Mouse (Mus musculus) left cerebral cortex, postnatal 4 days (tissue): ENCODE results near the gene Pnpla8. TPM values are rescaled to one million over a fixed set of nuclear protein-coding genes. Genes with fewer than 3 reads are reported as not detected.
A peak's percentile ranks its signal among the peaks of the same experiment; 100 is the strongest.
"Not testable (repeated sequence)": the region's sequence is repeated elsewhere in the genome, so short reads cannot be mapped to it uniquely, and the experiment has no call there.

Experiments
- DNase-seq: peaks from one replicate; pipeline ENCODE4 v3.0.0-alpha.2; 2022
- intact Hi-C: fragments of 180-260 bp; cut with DNase I; formaldehyde crosslinking; loops from one replicate; pipeline ENCODE4 v1.15.1; 2025
- total RNA-seq, 2 experiments: library from RNA; stranded (reverse); gene quantifications; 2 replicates each; pipeline ENCODE4 v1.2.3; 2021

Gene Pnpla8
- total RNA-seq: 100 to 1,000 TPM; 106 to 123 TPM

DNA sequence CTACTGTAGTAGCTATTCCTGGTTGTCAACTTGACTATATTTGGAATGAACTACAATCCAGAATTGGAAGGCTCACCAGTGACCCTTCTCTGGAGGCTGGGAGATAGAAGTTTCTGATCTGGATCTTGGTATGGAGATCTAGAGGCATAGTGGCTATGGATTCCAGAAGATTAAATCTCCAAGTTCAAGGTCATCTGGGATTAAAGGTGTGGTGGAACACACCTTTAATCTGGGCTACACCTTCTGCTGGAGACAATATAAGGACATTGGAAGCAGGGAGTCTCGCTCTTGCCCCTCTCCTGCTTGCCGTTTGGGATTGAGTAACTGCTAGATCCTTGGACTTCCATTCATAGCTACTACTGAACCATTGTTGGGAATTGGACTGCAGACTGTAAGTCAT, at the start of gene Pnpla8:
Gene Pnpla8, plus strand, starts transcription at position 301 of the 400 bp plus-strand sequence.
- intact Hi-C loops: not testable (repeated sequence)

DNA sequence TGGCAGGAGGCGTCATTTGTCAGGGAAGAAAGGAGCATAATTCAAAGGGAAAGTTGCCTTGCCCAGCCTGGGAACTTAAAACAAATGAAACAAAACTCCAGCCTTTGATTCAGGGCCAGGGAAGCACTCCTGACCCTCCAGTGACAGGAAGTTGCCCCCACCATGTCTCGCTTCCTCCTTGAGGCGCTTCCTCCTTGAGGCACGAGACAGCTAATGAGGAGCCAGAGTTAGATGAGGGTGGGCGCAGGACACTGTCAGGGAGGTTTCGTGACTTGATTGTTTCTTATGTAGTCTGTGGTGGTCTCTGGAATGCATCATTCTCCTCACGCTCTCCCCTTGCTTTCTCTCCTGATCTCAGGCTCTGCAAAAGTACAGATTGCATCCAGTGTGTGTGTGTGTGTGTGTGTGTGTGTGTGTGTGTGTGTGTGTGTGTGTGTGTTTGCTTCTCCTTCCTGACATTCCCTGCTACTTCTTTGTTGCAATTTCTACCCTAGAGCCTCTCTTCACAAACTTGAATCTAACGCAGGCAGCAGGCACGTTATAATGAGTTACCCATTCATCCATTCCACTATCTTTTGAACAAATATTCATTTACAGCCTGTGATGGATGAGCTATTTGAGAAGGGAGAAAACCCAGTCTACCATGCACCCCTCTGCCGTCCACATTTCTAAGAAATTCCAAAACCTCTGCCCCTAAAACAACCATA, 44.7 kb upstream of the Pnpla8 start:
- intact Hi-C loops: no loop called here
- DNase-seq: no peak

More for the DNA sequence above, at the start of gene Pnpla8:
- DNase-seq: not testable (repeated sequence)

- no peak for DNase-seq
- intact Hi-C loops: no loop called here
These were observed 44.2 kb upstream of the Pnpla8 start for GRCm38 (mm10) chr12:44177038-44177355.

DNA sequence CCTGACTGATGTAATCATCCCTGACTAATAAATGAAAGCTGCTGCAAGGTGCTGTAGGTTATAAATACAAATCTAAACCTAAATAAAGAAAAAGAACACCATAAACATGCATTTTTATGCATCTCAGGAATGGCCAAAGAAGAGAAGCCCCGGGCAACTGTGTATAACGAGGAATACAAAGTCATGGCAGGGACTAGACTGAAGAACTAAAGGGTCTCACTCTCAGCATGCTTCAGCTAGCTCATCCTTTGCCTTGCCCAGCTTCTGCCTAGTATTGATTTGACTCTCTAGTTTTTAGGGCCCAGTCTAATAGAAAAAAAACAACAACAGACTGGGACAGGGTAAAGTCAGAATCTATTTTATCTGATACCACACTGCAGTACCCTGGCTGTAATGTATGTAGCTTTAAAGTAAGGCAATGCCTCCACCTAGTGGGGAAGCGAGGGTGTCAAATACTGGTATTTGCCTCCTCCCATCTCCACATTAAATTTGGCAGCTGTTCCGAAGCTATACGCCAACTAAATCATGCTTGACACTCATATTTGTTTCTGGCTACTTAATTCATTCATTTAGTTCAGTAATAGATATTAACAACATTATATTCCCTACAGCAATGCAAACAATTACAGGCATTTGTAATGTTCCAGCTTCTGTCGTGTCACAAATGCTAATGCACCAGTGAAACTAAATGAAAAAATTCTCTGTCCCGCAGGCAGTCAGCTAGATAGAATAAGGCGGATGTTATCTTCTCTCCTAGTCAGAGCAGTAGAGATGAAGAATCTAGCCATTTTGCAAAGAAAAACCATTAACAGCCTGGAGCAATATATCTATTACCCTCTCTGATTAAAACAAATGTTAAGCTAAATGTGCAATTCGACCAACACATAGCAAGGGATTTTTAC, 39.8 kb upstream of the Pnpla8 start:
- intact Hi-C loops: no loop called here
- peak; percentile 65 for DNase-seq

DNA sequence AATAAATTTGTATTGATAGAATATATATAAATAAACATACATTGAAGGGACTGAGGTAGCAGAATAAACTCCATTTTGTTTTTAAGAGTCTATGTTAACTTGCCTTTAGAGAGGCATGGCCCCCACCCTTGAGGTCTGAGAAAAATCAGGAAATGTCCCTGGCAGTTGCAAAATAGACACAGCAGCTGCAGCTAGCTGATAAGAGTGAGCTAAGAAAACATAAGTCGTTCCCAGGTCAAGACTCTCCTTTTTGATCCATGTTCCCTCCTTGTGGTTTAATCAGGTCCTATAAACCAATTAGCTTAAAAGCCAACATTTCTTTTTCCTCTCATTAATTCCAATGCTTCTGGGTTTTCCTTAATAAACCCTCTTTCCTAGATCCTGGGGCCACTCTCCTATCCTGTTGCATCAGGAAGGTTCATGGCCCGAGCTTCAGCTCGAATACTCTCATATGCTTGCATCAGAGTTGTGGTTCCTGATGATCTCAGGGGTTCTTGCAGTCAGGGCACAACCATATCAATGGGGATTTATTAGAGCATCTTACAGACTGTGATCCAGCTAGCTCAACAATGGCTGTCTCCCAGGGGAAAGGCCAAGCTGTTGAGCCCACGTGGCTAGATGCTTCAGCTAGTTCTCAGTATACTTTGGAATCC, 23.2 kb upstream of the Pnpla8 start:
- intact Hi-C loops: no loop called here
- no peak for DNase-seq

- peak; percentile 49 for DNase-seq
- intact Hi-C loops: no loop called here
These were observed 11.9 kb upstream of the Pnpla8 start for GRCm38 (mm10) chr12:44209141-44209823.

DNA sequence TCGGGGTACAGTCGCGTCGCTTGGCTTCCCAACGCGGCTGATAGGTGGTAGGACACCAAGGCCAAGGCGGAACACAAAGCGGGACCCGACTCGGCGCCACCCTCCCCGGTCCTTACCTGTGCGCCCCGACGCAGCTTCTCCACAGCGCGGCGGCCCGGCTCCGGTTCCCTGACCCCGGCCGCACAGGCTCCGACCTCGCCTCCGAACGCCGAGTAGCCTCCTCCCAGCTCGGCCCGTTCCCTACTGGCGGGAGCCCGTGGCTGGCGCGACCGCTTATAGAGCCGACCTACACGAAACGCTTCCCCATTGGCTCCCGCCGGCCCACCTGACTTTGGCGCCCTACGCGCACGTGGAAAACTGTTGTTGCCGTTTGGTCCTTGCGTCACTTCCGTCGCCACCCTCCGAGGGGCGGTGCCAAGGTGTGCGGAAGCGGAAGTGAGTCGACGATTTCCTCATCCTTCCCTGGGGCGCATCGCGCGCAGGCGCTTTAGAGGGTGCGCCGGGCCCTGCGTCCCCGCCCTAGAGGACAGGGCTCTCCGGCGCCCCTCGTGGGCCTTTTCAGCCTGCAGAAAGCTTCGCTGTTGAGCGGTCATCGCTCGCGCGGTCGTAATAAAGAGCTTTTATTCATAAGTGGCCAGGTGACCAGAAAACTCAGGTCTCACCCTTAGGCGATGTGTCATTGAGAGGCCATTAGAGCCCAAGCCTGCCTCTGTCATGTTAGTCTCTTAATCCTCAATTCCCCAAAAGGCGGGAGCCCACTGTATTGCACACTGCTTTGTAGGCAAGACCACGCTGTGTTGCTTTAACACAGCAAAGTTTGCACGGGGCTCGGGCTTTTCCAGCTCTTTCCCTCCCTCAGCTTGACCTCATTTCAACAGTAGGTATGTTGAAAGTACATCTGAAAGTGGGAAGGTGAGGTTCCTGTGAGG, 11.1 kb upstream of the Pnpla8 start, which contains the start of gene Dnajb9:
Gene Dnajb9, minus strand, starts transcription at position 503 of the 929 bp plus-strand sequence.
- intact Hi-C loops: no loop called here
- peak; percentile 100 for DNase-seq

- DNase-seq: no peak
- intact Hi-C loops: no loop called here
These were observed 9.6 kb upstream of the Pnpla8 start for GRCm38 (mm10) chr12:44211555-44211954.

DNA sequence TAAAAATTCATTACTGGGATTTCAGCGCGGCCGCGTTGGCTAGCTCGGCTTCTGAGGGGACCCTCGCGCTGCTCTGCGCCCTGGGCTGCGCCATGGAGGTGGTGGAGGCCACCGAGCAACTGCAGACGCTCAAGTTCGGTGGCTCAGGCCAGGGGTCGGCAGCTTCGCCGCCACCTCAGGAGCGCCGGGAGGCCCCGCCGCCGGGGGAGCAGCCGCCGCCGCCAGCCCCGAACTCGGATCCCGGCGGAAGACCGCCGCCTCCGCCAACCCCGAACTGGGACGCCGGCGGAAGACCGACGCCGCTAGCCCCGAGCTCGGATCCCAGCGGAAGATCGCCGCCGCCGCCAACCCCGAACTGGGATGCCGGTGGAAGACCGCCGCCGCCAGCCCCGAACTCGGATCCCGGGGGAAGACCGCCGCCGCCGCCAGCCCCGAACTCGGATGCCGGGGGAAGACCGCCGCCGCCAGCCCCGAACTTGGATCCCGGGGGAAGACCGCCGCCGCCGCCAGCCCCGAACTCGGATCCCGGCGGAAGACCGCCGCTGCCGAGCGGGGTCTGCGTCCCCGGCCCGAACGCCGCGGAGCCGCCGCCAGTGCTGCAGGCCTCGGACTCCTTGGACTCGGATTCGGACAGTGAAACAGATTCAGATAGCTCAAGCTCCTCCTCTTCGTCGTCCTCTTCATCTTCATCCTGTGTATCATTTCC, 634 bp downstream of the Pnpla8 start:
- DNase-seq: peak; percentile 9
- intact Hi-C loops: no loop called here

DNA sequence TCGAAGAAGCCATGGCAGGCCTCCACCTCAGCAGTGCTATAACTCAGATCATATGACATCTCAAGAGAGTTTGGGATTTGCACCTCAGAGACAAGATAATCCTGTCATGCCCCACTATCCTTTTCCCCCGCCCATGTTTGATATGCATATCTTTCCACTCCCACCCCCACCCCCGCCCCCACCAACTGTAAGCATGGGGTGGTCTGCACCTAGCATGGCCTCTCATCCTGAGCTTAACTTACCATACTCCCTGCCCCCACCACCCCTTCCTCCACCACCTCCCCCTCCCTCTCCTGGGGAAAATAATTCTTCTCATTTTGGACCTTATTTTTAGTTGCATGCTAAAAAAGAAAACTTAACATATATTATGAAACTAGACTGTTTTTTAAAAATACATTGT, 1.9 kb downstream of the Pnpla8 start:
- intact Hi-C loops: no loop called here
- DNase-seq: no peak

DNA sequence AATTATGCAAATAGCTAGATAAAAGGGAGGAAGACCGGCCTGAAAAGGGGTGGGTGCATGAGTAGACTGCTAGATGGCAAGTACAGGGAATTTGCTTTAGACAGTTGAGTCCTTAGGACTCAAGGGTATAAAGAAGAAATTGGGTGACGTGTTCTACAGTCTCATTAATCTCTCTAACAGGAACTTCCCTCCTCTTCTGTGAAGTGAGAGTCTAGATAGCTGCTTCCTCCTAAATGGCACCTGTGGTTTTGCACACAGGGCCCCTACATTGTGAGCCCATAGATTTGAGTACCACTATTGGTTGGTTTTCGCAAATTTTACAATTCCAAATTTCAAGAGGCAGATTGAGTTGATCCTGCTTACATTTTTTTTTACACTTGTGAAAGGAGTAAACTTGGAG, 3.5 kb downstream of the Pnpla8 start:
- DNase-seq: no peak
- intact Hi-C loops: no loop called here

DNA sequence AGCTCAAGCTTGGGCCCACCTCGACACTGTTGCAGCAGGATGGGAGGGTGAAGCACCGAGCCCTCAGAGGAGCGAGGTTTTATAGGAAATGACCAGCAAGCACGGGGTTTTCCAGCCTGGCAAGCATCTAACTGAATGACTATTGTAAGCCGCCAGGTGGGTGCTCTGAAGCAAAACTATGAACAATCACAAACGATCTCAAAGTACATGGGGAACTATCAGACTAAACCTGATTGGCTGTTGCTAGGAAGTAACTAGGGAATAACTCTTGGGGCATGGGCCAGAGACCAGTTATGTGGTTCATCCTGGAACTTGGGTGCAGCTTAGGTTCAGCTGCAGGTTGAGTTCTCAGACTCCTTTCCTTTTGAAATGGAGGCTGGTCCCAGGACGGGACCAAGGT, 19.9 kb downstream of the Pnpla8 start:
- intact Hi-C loops: no loop called here
- DNase-seq: no peak

- intact Hi-C loops: no loop called here
- DNase-seq: no peak
These were observed 21.2 kb downstream of the Pnpla8 start for GRCm38 (mm10) chr12:44242407-44242806.

DNA sequence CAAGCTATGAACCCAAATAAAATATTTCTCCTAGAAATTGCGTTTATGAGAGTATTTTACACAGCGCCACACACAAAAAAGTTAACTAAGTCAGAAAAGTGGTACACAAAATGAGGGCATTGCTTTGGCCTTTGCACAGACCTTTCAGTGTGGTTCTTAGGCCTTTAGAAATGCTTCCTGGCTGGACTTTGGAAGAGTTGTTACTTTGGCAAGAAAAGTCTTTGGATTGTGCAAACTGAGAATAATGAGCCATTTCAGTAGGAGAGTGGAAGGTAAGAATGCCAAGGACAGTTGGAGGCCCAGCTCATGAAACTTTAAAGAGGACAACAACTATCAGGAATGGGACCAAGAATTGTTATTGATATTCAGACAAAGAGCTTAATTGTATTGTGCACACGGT, 24.6 kb downstream of the Pnpla8 start:
- intact Hi-C loops: no loop called here
- DNase-seq: no peak

- no peak for DNase-seq
- intact Hi-C loops: no loop called here
These were observed 27.3 kb downstream of the Pnpla8 start for GRCm38 (mm10) chr12:44248309-44248977.

DNA sequence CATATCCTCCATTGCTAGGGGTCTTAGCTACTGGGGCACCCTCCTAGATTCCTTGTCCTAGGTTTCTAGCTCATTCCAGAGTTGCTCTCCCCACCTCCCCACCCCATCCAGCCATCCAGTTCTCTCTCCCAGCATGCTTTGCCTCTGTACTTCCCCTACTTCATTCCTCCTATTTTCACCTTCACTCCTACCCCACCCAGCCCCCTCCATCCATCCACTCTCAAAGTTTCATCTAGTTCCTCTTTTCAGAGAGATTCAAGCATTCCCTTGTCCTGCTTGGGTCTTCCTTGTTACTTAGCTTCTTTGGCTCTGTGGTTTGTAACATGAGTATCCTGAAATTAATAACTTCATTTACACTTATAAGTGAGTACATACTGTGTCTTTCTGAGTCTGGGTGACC, 41.4 kb downstream of the Pnpla8 start:
- intact Hi-C loops: no loop called here

DNA sequence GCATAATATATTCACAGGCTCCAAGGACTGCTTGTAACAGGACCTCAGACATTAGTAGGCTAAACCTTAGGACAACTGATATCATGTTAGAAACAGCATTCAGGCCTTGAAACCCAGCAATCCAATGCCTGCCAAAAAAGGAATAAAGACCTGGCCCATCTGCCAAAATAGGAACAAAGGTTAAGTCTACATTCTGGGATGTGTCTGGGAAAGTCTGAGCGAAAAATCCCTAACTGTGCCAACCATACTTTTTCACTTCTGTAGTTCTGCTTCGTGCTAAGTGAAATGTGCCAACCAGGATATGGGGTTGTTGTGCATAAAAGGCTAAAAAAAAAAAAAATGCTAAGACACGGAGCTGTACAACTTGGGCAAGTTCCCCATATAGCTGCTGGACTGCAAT, 44.5 kb downstream of the Pnpla8 start:
- intact Hi-C loops: no loop called here
- no peak for DNase-seq

More for the DNA sequence above, 41.4 kb downstream of the Pnpla8 start:
- DNase-seq: no peak

DNA sequence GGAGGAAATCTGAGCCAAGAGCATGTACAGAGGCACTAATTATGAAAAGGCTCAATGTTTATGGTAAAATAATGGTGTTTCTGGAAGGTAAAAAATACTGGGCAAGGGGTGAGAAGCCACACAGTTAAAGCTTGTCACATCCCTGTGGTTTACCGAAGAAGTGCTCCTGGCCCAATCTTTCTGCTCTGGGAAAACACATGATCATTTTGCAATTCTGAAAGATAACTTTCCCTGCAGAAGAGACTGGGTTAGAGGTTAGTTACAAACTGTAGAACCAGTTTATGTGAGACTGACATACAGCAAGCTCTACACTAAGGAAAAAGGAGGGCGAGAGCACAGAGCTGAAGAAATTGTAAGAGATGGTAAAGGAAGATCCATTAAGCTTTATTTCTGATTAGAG, 46.0 kb downstream of the Pnpla8 start:
- no peak for DNase-seq
- intact Hi-C loops: no loop called here
